Mouse (Mus musculus) ES-Bruce4 (cell line): ENCODE measurements at regions not wholly inside any gene's neighbourhood (a gene's known extent, or its start where the extent isn't known, plus 50 kb on each side); places are given as distances from the start of the nearest gene placed in this dataset.
"Not testable (repeated sequence)": the region's sequence is repeated elsewhere in the genome, so short reads cannot be mapped to it uniquely, and the experiment has no call there.

Source experiments
- H3K27ac ChIP-seq: 2 replicates; pipeline ENCODE4 v1.5.1; 2012; ENCODE audit warnings: low read length, inconsistent platforms; ENCODE audit not compliant: insufficient read depth
- H3K27me3 ChIP-seq: 2 replicates; pipeline ENCODE4 v1.6.1; 2012; ENCODE audit warnings: mild to moderate bottlenecking, low read length, inconsistent platforms; ENCODE audit not compliant: control insufficient read depth, poor library complexity, insufficient read depth, severe bottlenecking
- H3K36me3 ChIP-seq: 2 replicates; pipeline ENCODE4 v1.6.1; 2012; ENCODE audit warnings: inconsistent platforms, mild to moderate bottlenecking, low read length, moderate library complexity; ENCODE audit not compliant: control insufficient read depth, poor library complexity, insufficient read depth, severe bottlenecking
- H3K4me1 ChIP-seq: one replicate; pipeline ENCODE4 v1.8.1; 2011; ENCODE audit warnings: low read length; ENCODE audit not compliant: control insufficient read depth, insufficient read depth
- H3K4me3 ChIP-seq: 2 replicates; pipeline ENCODE4 v1.5.1; 2011; ENCODE audit warnings: low read depth, mild to moderate bottlenecking, low read length
- H3K9ac ChIP-seq: 2 replicates; pipeline ENCODE4 v1.6.1; 2012; ENCODE audit warnings: low read depth, mild to moderate bottlenecking, inconsistent platforms; ENCODE audit not compliant: poor library complexity, severe bottlenecking
- H3K9me3 ChIP-seq: replicated peaks from 2 replicates; pipeline ENCODE4 v1.6.1; 2012; ENCODE audit warnings: mild to moderate bottlenecking, low read length, inconsistent platforms; ENCODE audit not compliant: control insufficient read depth, poor library complexity, insufficient read depth, severe bottlenecking

DNA sequence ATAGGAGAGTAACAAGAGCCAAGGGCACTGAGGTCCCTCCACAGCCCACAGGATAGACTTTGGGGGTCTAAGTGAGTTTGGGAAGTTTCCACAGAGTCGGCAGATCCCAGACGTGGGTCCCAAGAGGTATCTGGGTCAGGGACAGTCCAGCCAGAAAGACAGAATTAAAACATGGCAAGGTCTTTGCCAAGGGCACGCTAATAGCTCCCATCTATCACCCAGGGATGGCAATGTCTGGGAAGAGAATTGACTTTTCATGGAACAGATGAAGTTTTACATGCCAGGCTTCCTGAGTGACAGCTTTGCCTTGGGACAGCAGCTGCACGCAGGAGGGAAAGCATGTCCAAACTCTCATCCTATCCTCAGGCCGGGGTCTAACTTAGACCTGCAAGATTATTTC, 563.5 kb downstream of the Gm10330 start:
- not testable (repeated sequence) for H3K27me3 ChIP-seq, H3K9me3 ChIP-seq, H3K36me3 ChIP-seq, H3K9ac ChIP-seq, H3K4me1 ChIP-seq, H3K4me3 ChIP-seq, H3K27ac ChIP-seq

DNA sequence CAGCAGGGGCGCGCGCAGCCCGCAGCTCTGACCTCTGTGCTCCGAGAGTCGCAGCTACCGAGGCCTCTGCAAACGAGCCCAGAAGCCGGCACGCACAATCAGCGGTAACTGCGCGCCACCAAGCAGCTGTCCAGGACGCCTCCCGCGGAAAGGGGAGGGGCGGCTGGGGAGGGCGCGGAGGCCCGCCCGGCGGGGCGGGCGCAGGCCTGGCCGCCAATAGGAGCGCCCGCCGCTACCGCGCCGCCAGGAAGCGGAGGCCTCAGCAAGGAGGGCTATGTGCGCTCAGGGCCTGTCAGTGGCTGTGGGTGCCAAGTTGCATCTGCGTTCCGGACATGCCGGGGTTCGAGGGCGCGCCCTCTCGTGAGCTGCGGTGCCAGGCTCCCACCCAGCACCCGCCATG, 590.5 kb downstream of the Gm10330 start:
- not testable (repeated sequence) for H3K9me3 ChIP-seq, H3K27me3 ChIP-seq, H3K27ac ChIP-seq, H3K4me1 ChIP-seq, H3K36me3 ChIP-seq
- Histone ChIP-seq H3K4me3 (peak overlapping the region; percentile 49), H3K9ac (peak overlapping the region; percentile 88)

DNA sequence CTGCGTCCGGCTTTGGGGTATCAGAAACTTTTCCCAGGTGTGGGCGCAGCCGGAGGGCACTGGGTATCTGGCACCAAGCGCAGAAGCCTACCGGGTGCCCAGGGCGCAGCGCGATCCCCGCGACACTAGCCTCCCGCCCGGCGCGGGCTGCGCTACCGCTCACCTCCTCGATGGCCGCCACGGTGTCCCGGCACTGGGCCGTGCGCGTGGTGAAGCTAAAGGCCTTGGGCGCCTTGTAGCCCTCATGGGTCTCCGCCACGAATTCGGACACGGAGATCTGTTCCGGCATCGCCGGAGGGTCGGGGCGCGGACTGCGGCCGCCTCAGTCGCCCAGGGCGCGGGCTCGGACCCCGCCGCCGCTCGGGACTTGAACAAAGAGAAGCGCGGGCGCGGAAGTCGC, 591.0 kb downstream of the Gm10330 start:
- not testable (repeated sequence) for H3K27ac ChIP-seq, H3K36me3 ChIP-seq, H3K27me3 ChIP-seq, H3K9me3 ChIP-seq, H3K4me1 ChIP-seq
- Histone ChIP-seq H3K9ac (peak overlapping the region; percentile 88), H3K4me3 (peak overlapping the region; percentile 93)
